Mouse (Mus musculus) G1E (cell line): ENCODE data around the gene Thsd4.

Experiments
- CTCF ChIP-seq: IDR thresholded peaks from 2 replicates; pipeline ENCODE4 v1.5.1; 2012; ENCODE audit warnings: low read depth, low read length, inconsistent platforms, mixed read lengths
- GATA1 ChIP-seq: IDR thresholded peaks from 2 replicates; pipeline ENCODE4 v1.6.1; 2012; ENCODE audit warnings: borderline replicate concordance, low read length, inconsistent platforms, mixed read lengths
- GATA2 ChIP-seq: IDR thresholded peaks from 2 replicates; pipeline ENCODE4 v1.6.1; 2012; ENCODE audit warnings: low read depth, low read length, inconsistent platforms, borderline replicate concordance
- POLR2AphosphoS5 ChIP-seq: IDR thresholded peaks from 2 replicates; pipeline ENCODE4 v1.6.1; 2012; ENCODE audit warnings: low read depth, low read length, inconsistent platforms; ENCODE audit not compliant: insufficient replicate concordance
- TAL1 ChIP-seq: conservative IDR thresholded peaks from 2 replicates; pipeline ENCODE4 v1.6.1; 2012; ENCODE audit warnings: low read depth, low read length, inconsistent platforms, mixed read lengths

DNA sequence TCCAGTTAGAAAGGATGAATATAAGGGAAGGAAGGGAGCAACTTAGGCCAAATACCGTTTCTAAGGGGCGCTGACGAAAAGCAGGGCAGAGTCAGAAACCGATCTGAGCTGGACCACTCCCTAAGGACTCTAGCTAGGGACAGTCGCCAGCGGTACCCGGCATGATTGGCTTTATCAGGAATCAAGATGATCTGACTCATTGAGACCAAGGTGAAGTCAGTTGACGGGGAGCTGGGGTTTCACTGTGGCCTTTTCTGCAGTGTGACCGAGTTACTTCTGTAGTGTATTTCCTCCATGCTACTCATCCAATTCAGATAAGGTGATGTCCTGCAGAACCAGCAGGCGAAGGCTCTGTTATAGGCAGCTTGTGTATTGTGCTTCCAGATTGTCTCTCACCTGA, 556.8 kb downstream of the Thsd4 start:
- TF ChIP-seq CTCF (no peak), TAL1 (no peak), GATA1 (no peak), POLR2AphosphoS5 (no peak), GATA2 (no peak)
